In genomic region chr4:151955791-151956190, GRCm38 (mm10) we compare ENCODE assay signal across 26 mouse cellular contexts. TPM values are rescaled to one million over a fixed set of nuclear protein-coding genes. Genes with fewer than 3 reads are reported as not detected.
A peak's percentile ranks its signal among the peaks of the same experiment; 100 is the strongest.
DNase-seq lines count a peak whose midpoint lies in the region; ATAC-seq and TF ChIP-seq lines count a peak whose summit lies in the region.
"Had no signal": no experiment of that assay in that cellular context is flagged by ENCODE, and none has a peak within 500 bp of the region (broad histone marks: within the 10 kb centered on the region; RNA-seq: fewer than 3 reads in every experiment).

No protein-coding gene starts in this region.

- in situ Hi-C loops in ES-E14 (cut with MboI; ENCODE audit: low sequenced_read_pairs in 2 of 2, unreplicated experiment in 2 of 2) = no loop called here

- 94% methylated on average over 1 of the region's 1 CpGs for WGBS in liver, embryonic 11.5 days
- WGBS in liver, embryonic 13.5 days (ENCODE audit: insufficient replicate concordance) = 86% methylated on average over 1 of the region's 1 CpGs
- 69% methylated on average over 1 of the region's 1 CpGs for WGBS in liver, embryonic 16.5 days (ENCODE audit: insufficient replicate concordance)
- 96% methylated on average over 1 of the region's 1 CpGs for WGBS in kidney, adult 2 months
- WGBS in limb, embryonic 10.5 days = 100% methylated on average over 1 of the region's 1 CpGs

- no peak overlapping the region for H3K4me2 ChIP-seq in liver, embryonic 11.5 days
- no peak overlapping the region for H3K4me2 ChIP-seq in liver, embryonic 13.5 days
- H3K4me2 ChIP-seq in liver, embryonic 16.5 days (ENCODE audit: low read depth, low read length) = no peak overlapping the region
- H3K4me2 ChIP-seq: embryonic facial prominence, embryonic 12.5 days; embryonic facial prominence, embryonic 15.5 days; heart, embryonic 11.5 days; hindbrain, embryonic 13.5 days had no signal

- ATAC-seq in liver, embryonic 11.5 days (replicated peaks; ENCODE audit: low FRiP score) = no peak
- ATAC-seq in liver, embryonic 13.5 days (ENCODE audit: low read depth) = no peak
- no peak for ATAC-seq in liver, embryonic 16.5 days (ENCODE audit: low read depth)
- ATAC-seq: forebrain, embryonic 14.5 days; hindbrain, embryonic 16.5 days; Patski had no signal

- no peak for TF ChIP-seq CTCF in kidney, adult 2 months (conservative IDR thresholded peaks at IDR 0.05; ENCODE audit: insufficient read depth, insufficient read length, low read depth, low read length)

- H3K36me3 ChIP-seq in liver, embryonic 11.5 days (ENCODE audit: control insufficient read depth, insufficient read depth, low read length) = peaks cover 51% of the 10 kb centered on the region
- H3K36me3 ChIP-seq in ES-E14 (ENCODE audit: control insufficient read depth, insufficient read depth, low read length, poor library complexity, severe bottlenecking) = peaks cover 70% of the 10 kb centered on the region
- peaks cover 89% of the 10 kb centered on the region for H3K36me3 ChIP-seq in liver, embryonic 13.5 days
- H3K36me3 ChIP-seq in liver, embryonic 16.5 days (ENCODE audit: control insufficient read depth, insufficient read depth) = peaks cover 36% of the 10 kb centered on the region
- H3K36me3 ChIP-seq in kidney, adult 2 months (ENCODE audit: control insufficient read depth, insufficient read depth, low read length) = no peaks in the 10 kb centered on the region
- peaks cover 95% of the 10 kb centered on the region for H3K36me3 ChIP-seq in limb, embryonic 10.5 days

- no peaks in the 10 kb centered on the region for H3K27me3 ChIP-seq in liver, embryonic 11.5 days (replicated peaks; ENCODE audit: control insufficient read depth, insufficient read depth, low read length)
- no peaks in the 10 kb centered on the region for H3K27me3 ChIP-seq in liver, embryonic 13.5 days
- no peaks in the 10 kb centered on the region for H3K27me3 ChIP-seq in liver, embryonic 16.5 days (ENCODE audit: control insufficient read depth, insufficient read depth, low read depth, low read length)
- no peaks in the 10 kb centered on the region for H3K27me3 ChIP-seq in kidney, adult 2 months (replicated peaks; ENCODE audit: control insufficient read depth, insufficient read depth, low read length)
- H3K27me3 ChIP-seq in limb, embryonic 10.5 days (ENCODE audit: low read depth, poor library complexity, severe bottlenecking) = no peaks in the 10 kb centered on the region
- H3K27me3 ChIP-seq: embryonic facial prominence, embryonic 12.5 days; embryonic facial prominence, embryonic 15.5 days; hindbrain, embryonic 13.5 days; Patski had no signal

- no peak overlapping the region for H3K9ac ChIP-seq in liver, embryonic 11.5 days (ENCODE audit: low read depth, low read length)
- no peak overlapping the region for H3K9ac ChIP-seq in ES-E14 (ENCODE audit: insufficient read depth, low read depth, low read length, poor library complexity, severe bottlenecking)
- H3K9ac ChIP-seq in liver, embryonic 13.5 days = peak overlapping the region; percentile 74
- H3K9ac ChIP-seq in liver, embryonic 16.5 days (ENCODE audit: low read depth, low read length) = peak overlapping the region; percentile 36
- H3K9ac ChIP-seq: embryonic facial prominence, embryonic 12.5 days; embryonic facial prominence, embryonic 15.5 days; hindbrain, embryonic 13.5 days had no signal

- DNase-seq in liver, embryonic 11.5 days (ENCODE audit: low spot score) = no peak
- DNase-seq in liver = no peak
- DNase-seq in ES-E14 (ENCODE audit: low read depth, low spot score) = no peak
- no peak for DNase-seq in liver, embryonic 13.5 days
- no peak for DNase-seq in kidney, adult 2 months
- no peak for DNase-seq in layer of hippocampus, adult 18-20 months (ENCODE audit: low spot score in 2 of 2)
- no peak for DNase-seq in limb, embryonic 10.5 days (ENCODE audit: low spot score)
- DNase-seq: adrenal gland, postnatal 10 days; adrenal gland, postnatal 36 days; B cell, adult 2 months; cerebellum, adult 11 months; cerebellum, adult 2 months; cerebellum, adult 9-11 months; cerebellum, postnatal 25 days; gastrocnemius, postnatal 36 days; heart, adult 2 months; heart, postnatal 36 days had no signal

- no peaks in the 10 kb centered on the region for H3K9me3 ChIP-seq in liver, embryonic 11.5 days (ENCODE audit: control insufficient read depth, low read length)
- H3K9me3 ChIP-seq in ES-E14 (ENCODE audit: control insufficient read depth, insufficient read depth, low read depth, low read length) = no peaks in the 10 kb centered on the region
- no peaks in the 10 kb centered on the region for H3K9me3 ChIP-seq in liver, embryonic 13.5 days (replicated peaks)
- H3K9me3 ChIP-seq in liver, embryonic 16.5 days (replicated peaks; ENCODE audit: control insufficient read depth, low read length) = no peaks in the 10 kb centered on the region
- no peaks in the 10 kb centered on the region for H3K9me3 ChIP-seq in limb, embryonic 10.5 days (replicated peaks)
- H3K9me3 ChIP-seq: embryonic facial prominence, embryonic 12.5 days; embryonic facial prominence, embryonic 15.5 days; hindbrain, embryonic 10.5 days; hindbrain, embryonic 13.5 days had no signal

- no peak overlapping the region for H3K4me3 ChIP-seq in liver, embryonic 11.5 days (ENCODE audit: low read depth, low read length)
- H3K4me3 ChIP-seq in ES-E14 (ENCODE audit: insufficient read depth in 1 of 2, low read depth in 1 of 2, low read length in 2 of 2, poor library complexity in 1 of 2, severe bottlenecking in 1 of 2) = no peak overlapping the region
- H3K4me3 ChIP-seq in liver, embryonic 13.5 days (replicated peaks) = no peak overlapping the region
- H3K4me3 ChIP-seq in liver, embryonic 16.5 days (ENCODE audit: low read depth, low read length) = no peak overlapping the region
- H3K4me3 ChIP-seq in kidney, adult 2 months (ENCODE audit: insufficient read depth, low read depth, low read length) = no peak overlapping the region
- no peak overlapping the region for H3K4me3 ChIP-seq in limb, embryonic 10.5 days
- H3K4me3 ChIP-seq: embryonic facial prominence, embryonic 12.5 days; embryonic facial prominence, embryonic 15.5 days; heart, adult 2 months; hindbrain, embryonic 10.5 days; hindbrain, embryonic 13.5 days had no signal

- TF ChIP-seq POLR2A in kidney, adult 2 months (IDR thresholded peaks at IDR 0.05; ENCODE audit: low read depth, low read length) = no peak

- peak overlapping the region; percentile 91; the same call in 1 of the 2 replicates for H3K27ac ChIP-seq in liver, embryonic 11.5 days (ENCODE audit: low read depth, low read length)
- H3K27ac ChIP-seq in ES-E14 (ENCODE audit: insufficient read depth, low read depth, low read length, poor library complexity, severe bottlenecking) = no peak overlapping the region
- H3K27ac ChIP-seq in liver, embryonic 13.5 days = peak overlapping the region; percentile 99
- peak overlapping the region; percentile 99 for H3K27ac ChIP-seq in liver, embryonic 16.5 days (ENCODE audit: low read length)
- H3K27ac ChIP-seq in kidney, adult 2 months (ENCODE audit: insufficient read depth, low read depth, low read length) = no peak overlapping the region
- H3K27ac ChIP-seq in limb, embryonic 10.5 days = no peak overlapping the region
- H3K27ac ChIP-seq: embryonic facial prominence, embryonic 12.5 days; embryonic facial prominence, embryonic 15.5 days; heart, adult 2 months; hindbrain, embryonic 10.5 days; hindbrain, embryonic 13.5 days had no signal

- peaks cover 46% of the 10 kb centered on the region for H3K4me1 ChIP-seq in liver, embryonic 11.5 days (replicated peaks; ENCODE audit: control insufficient read depth, insufficient read depth, low read length)
- no peaks in the 10 kb centered on the region for H3K4me1 ChIP-seq in ES-E14 (ENCODE audit: control insufficient read depth in 2 of 2, insufficient read depth in 2 of 2, low read length in 2 of 2, poor library complexity in 1 of 2)
- peaks cover 62% of the 10 kb centered on the region for H3K4me1 ChIP-seq in liver, embryonic 13.5 days (replicated peaks)
- H3K4me1 ChIP-seq in liver, embryonic 16.5 days (ENCODE audit: control insufficient read depth, low read depth, low read length) = peaks cover 52% of the 10 kb centered on the region
- no peaks in the 10 kb centered on the region for H3K4me1 ChIP-seq in kidney, adult 2 months (ENCODE audit: control insufficient read depth, insufficient read depth, low read length)
- H3K4me1 ChIP-seq in limb, embryonic 10.5 days = no peaks in the 10 kb centered on the region
- H3K4me1 ChIP-seq: embryonic facial prominence, embryonic 12.5 days; hindbrain, embryonic 10.5 days; hindbrain, embryonic 13.5 days had no signal

RNA-seq across cellular contexts. Expression of gene Dnajc11, which starts 22.3 kb away (rescaled TPM):
- 101 and 102 TPM in 2 replicates for polyA plus RNA-seq in liver, embryonic 11.5 days (2014; fragmentation: Nextera tagmentation; extraction: Ambion mirVana)
- total RNA-seq in ES-E14 (2012; rRNA removed) = 98.2 and 103 TPM in 2 replicates
- 58.3 and 66.6 TPM in 2 replicates for polyA plus RNA-seq in liver, embryonic 13.5 days (2015; fragmentation: Nextera tagmentation; extraction: Ambion mirVana)
- polyA plus RNA-seq in liver, embryonic 16.5 days (2015; fragmentation: Nextera tagmentation; extraction: Ambion mirVana) = 40.5 and 44.0 TPM in 2 replicates
- polyA plus RNA-seq in kidney, adult 2 months (2012; rRNA removed) = 70.0 and 76.1 TPM in 2 replicates
- 10 to 100 TPM; 65.4 to 67.7 TPM for total RNA-seq in layer of hippocampus, adult 18-20 months (2021)
- polyA plus RNA-seq in limb, embryonic 10.5 days (2016; fragmentation: Nextera tagmentation; extraction: Ambion mirVana) = 121 TPM in 2 replicates

RNA-seq across cellular contexts. Expression of gene Thap3, which starts 33.0 kb away (rescaled TPM):
- 14.3 and 14.5 TPM in 2 replicates for polyA plus RNA-seq in liver, embryonic 11.5 days (2014; fragmentation: Nextera tagmentation; extraction: Ambion mirVana)
- total RNA-seq in ES-E14 (2012; rRNA removed) = 7.6 and 12.5 TPM in 2 replicates
- 7.8 and 8.1 TPM in 2 replicates for polyA plus RNA-seq in liver, embryonic 13.5 days (2015; fragmentation: Nextera tagmentation; extraction: Ambion mirVana)
- 5.9 and 7.1 TPM in 2 replicates for polyA plus RNA-seq in liver, embryonic 16.5 days (2015; fragmentation: Nextera tagmentation; extraction: Ambion mirVana)
- polyA plus RNA-seq in kidney, adult 2 months (2012; rRNA removed) = 30.6 and 33.7 TPM in 2 replicates
- total RNA-seq in layer of hippocampus, adult 18-20 months (2021) = 10 to 100 TPM; 24.4 to 28.2 TPM
- polyA plus RNA-seq in limb, embryonic 10.5 days (2016; fragmentation: Nextera tagmentation; extraction: Ambion mirVana) = 36.0 and 43.1 TPM in 2 replicates

RNA-seq across cellular contexts. Expression of gene Phf13, which starts 40.3 kb away (rescaled TPM):
- polyA plus RNA-seq in liver, embryonic 11.5 days (2014; fragmentation: Nextera tagmentation; extraction: Ambion mirVana) = 15.5 and 16.5 TPM in 2 replicates
- 22.2 and 29.2 TPM in 2 replicates for total RNA-seq in ES-E14 (2012; rRNA removed)
- polyA plus RNA-seq in liver, embryonic 13.5 days (2015; fragmentation: Nextera tagmentation; extraction: Ambion mirVana) = 5.4 and 6.2 TPM in 2 replicates
- polyA plus RNA-seq in liver, embryonic 16.5 days (2015; fragmentation: Nextera tagmentation; extraction: Ambion mirVana) = 4.1 and 4.5 TPM in 2 replicates
- polyA plus RNA-seq in kidney, adult 2 months (2012; rRNA removed) = 4.9 and 5.5 TPM in 2 replicates
- total RNA-seq in layer of hippocampus, adult 18-20 months (2021) = 10 to 100 TPM; 12.6 to 12.8 TPM
- polyA plus RNA-seq in limb, embryonic 10.5 days (2016; fragmentation: Nextera tagmentation; extraction: Ambion mirVana) = 26.9 and 33.4 TPM in 2 replicates

RNA-seq across cellular contexts. Expression of gene Klhl21, which starts 52.8 kb away (rescaled TPM):
- polyA plus RNA-seq in liver, embryonic 11.5 days (2014; fragmentation: Nextera tagmentation; extraction: Ambion mirVana) = 9.1 and 9.4 TPM in 2 replicates
- total RNA-seq in ES-E14 (2012; rRNA removed) = 19.7 and 21.0 TPM in 2 replicates
- 6.0 and 6.5 TPM in 2 replicates for polyA plus RNA-seq in liver, embryonic 13.5 days (2015; fragmentation: Nextera tagmentation; extraction: Ambion mirVana)
- polyA plus RNA-seq in liver, embryonic 16.5 days (2015; fragmentation: Nextera tagmentation; extraction: Ambion mirVana) = 3.8 and 4.6 TPM in 2 replicates
- 23.0 and 26.7 TPM in 2 replicates for polyA plus RNA-seq in kidney, adult 2 months (2012; rRNA removed)
- total RNA-seq in layer of hippocampus, adult 18-20 months (2021) = 10 to 100 TPM; 22.2 to 24.4 TPM
- polyA plus RNA-seq in limb, embryonic 10.5 days (2016; fragmentation: Nextera tagmentation; extraction: Ambion mirVana) = 9.7 and 10.6 TPM in 2 replicates

Comparison
In these comparisons a context has a peak if more than half of its experiments do, and no peak if none do; other contexts are left out.
1. H3K9ac ChIP-seq: peak in liver, embryonic 13.5 days (single experiment) and liver, embryonic 16.5 days (single experiment); none in liver, embryonic 11.5 days (single experiment) and ES-E14 (single experiment).
2. H3K27ac ChIP-seq: peak in liver, embryonic 11.5 days (single experiment), liver, embryonic 13.5 days (single experiment) and liver, embryonic 16.5 days (single experiment); none in ES-E14 (single experiment), kidney, adult 2 months (single experiment) and limb, embryonic 10.5 days (single experiment).